In the genomic region with DNA sequence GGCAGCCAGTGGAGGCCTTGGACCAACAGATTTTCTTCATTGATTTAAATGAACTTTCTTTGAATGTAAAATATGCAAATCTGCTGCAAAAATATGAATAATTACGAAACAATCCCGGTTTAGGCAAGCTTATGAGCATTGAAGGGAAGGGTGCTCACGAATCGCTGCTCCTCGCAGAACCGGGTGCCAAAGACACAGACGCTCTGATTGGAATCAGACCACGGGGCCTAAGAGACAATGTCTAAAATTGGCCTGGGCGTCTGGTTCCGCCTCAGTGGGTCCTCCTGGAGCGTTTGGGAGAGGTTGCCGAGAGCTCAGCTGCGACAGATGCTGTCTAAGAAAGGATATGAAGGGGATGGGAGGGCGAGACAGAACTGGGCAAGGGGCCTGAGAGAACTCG, we compare ENCODE assay signal across 10 mouse cellular contexts. TPM values are rescaled to one million over a fixed set of nuclear protein-coding genes. Genes with fewer than 3 reads are reported as not detected.
DNase-seq lines count a peak whose midpoint lies in the region; ATAC-seq lines count a peak whose summit lies in the region.
"Had no signal": no experiment of that assay in that cellular context is flagged by ENCODE, and none has a peak within 500 bp of the region (broad histone marks: within the 10 kb centered on the region; RNA-seq: fewer than 3 reads in every experiment).

No protein-coding gene starts in this region.

- 54% methylated on average over 15 of the region's 15 CpGs for WGBS in forebrain, embryonic 15.5 days
- 82% methylated on average over 15 of the region's 15 CpGs for WGBS in forebrain, embryonic 10.5 days
- 60% methylated on average over 15 of the region's 15 CpGs for WGBS in forebrain, embryonic 16.5 days
- WGBS in hindbrain, embryonic 15.5 days, result 56% methylated on average over 15 of the region's 15 CpGs
- WGBS in midbrain, embryonic 14.5 days, result 44% methylated on average over 15 of the region's 15 CpGs

- H3K4me3 ChIP-seq in forebrain, embryonic 15.5 days, result no peak overlapping the region
- no peak overlapping the region for H3K4me3 ChIP-seq in forebrain, embryonic 10.5 days
- H3K4me3 ChIP-seq in forebrain, embryonic 16.5 days (replicated peaks; ENCODE audit: low read length), result no peak overlapping the region
- H3K4me3 ChIP-seq in hindbrain, embryonic 15.5 days, result no peak overlapping the region
- H3K4me3 ChIP-seq in midbrain, embryonic 14.5 days (replicated peaks; ENCODE audit: low read depth, low read length), result no peak overlapping the region

- H3K4me2 ChIP-seq in forebrain, embryonic 15.5 days (replicated peaks), result no peak overlapping the region
- H3K4me2 ChIP-seq in forebrain, embryonic 16.5 days (ENCODE audit: low read length), result no peak overlapping the region
- no peak overlapping the region for H3K4me2 ChIP-seq in hindbrain, embryonic 15.5 days
- H3K4me2 ChIP-seq in midbrain, embryonic 14.5 days (ENCODE audit: low read length), result no peak overlapping the region
- H3K4me2 ChIP-seq: heart, embryonic 11.5 days had no signal

- ATAC-seq in forebrain, embryonic 15.5 days (replicated peaks), result 0 out of 2 replicates have a peak, but pooled peaks have one; percentile 23
- ATAC-seq in forebrain, embryonic 16.5 days, result peak; percentile 63
- no peak for ATAC-seq in hindbrain, embryonic 15.5 days (ENCODE audit: low FRiP score, low read depth)
- ATAC-seq in midbrain, embryonic 14.5 days (ENCODE audit: low FRiP score, low TSS enrichment), result no peak
- ATAC-seq: CD4-positive, CD25-positive, alpha-beta regulatory T cell, adult 4 months had no signal

- no peak overlapping the region for H3K9ac ChIP-seq in forebrain, embryonic 15.5 days (replicated peaks)
- no peak overlapping the region for H3K9ac ChIP-seq in forebrain, embryonic 16.5 days (replicated peaks; ENCODE audit: low read depth, low read length)
- H3K9ac ChIP-seq in hindbrain, embryonic 15.5 days, result no peak overlapping the region
- no peak overlapping the region; the same call in 1 of the 2 replicates for H3K9ac ChIP-seq in midbrain, embryonic 14.5 days (replicated peaks; ENCODE audit: low read length)

- no peak for DNase-seq in forebrain, embryonic 10.5 days (ENCODE audit: extremely low spot score, low spot score)
- peak; percentile 28 for DNase-seq in midbrain, embryonic 14.5 days
- no peak for DNase-seq in T-cell, adult 2 months (ENCODE audit: low spot score)
- DNase-seq in ovary, postnatal 36 days (ENCODE audit: low spot score), result no peak
- DNase-seq in lung, postnatal 10 days, result no peak

- H3K36me3 ChIP-seq in forebrain, embryonic 15.5 days, result no peaks in the 10 kb centered on the region
- no peaks in the 10 kb centered on the region for H3K36me3 ChIP-seq in forebrain, embryonic 10.5 days (replicated peaks)
- no peaks in the 10 kb centered on the region for H3K36me3 ChIP-seq in forebrain, embryonic 16.5 days (ENCODE audit: control insufficient read depth, insufficient read depth)
- no peaks in the 10 kb centered on the region for H3K36me3 ChIP-seq in hindbrain, embryonic 15.5 days
- H3K36me3 ChIP-seq in midbrain, embryonic 14.5 days (ENCODE audit: control insufficient read depth, insufficient read depth, low read length), result no peaks in the 10 kb centered on the region

- no peaks in the 10 kb centered on the region for H3K27me3 ChIP-seq in forebrain, embryonic 15.5 days
- no peaks in the 10 kb centered on the region for H3K27me3 ChIP-seq in forebrain, embryonic 10.5 days (ENCODE audit: poor library complexity, severe bottlenecking)
- H3K27me3 ChIP-seq in forebrain, embryonic 16.5 days (replicated peaks; ENCODE audit: control insufficient read depth, insufficient read depth, low read length), result no peaks in the 10 kb centered on the region
- H3K27me3 ChIP-seq in hindbrain, embryonic 15.5 days, result no peaks in the 10 kb centered on the region
- H3K27me3 ChIP-seq in midbrain, embryonic 14.5 days (ENCODE audit: control insufficient read depth, insufficient read depth, low read length), result no peaks in the 10 kb centered on the region

- no peaks in the 10 kb centered on the region for H3K9me3 ChIP-seq in forebrain, embryonic 15.5 days
- no peaks in the 10 kb centered on the region for H3K9me3 ChIP-seq in forebrain, embryonic 10.5 days
- H3K9me3 ChIP-seq in forebrain, embryonic 16.5 days (ENCODE audit: control insufficient read depth, low read length), result no peaks in the 10 kb centered on the region
- H3K9me3 ChIP-seq in hindbrain, embryonic 15.5 days, result no peaks in the 10 kb centered on the region
- no peaks in the 10 kb centered on the region for H3K9me3 ChIP-seq in midbrain, embryonic 14.5 days (ENCODE audit: control insufficient read depth, low read length)

- H3K27ac ChIP-seq in forebrain, embryonic 15.5 days (replicated peaks), result peak overlapping the region; percentile 76
- H3K27ac ChIP-seq in forebrain, embryonic 10.5 days, result no peak overlapping the region
- H3K27ac ChIP-seq in forebrain, embryonic 16.5 days (ENCODE audit: low read length), result peak overlapping the region; percentile 49
- H3K27ac ChIP-seq in hindbrain, embryonic 15.5 days (replicated peaks), result peak overlapping the region; percentile 36
- H3K27ac ChIP-seq in midbrain, embryonic 14.5 days (replicated peaks; ENCODE audit: low read depth, low read length), result 0 out of 2 replicates have a peak overlapping the region, but pooled peaks have one; percentile 1

- H3K4me1 ChIP-seq in forebrain, embryonic 15.5 days, result peaks cover 13% of the 10 kb centered on the region; the same call in 1 of the 2 replicates
- H3K4me1 ChIP-seq in forebrain, embryonic 10.5 days, result peaks cover 5% of the 10 kb centered on the region; the same call in 1 of the 2 replicates
- peaks cover 10% of the 10 kb centered on the region for H3K4me1 ChIP-seq in forebrain, embryonic 16.5 days (replicated peaks; ENCODE audit: control insufficient read depth, insufficient read depth, low read length)
- H3K4me1 ChIP-seq in hindbrain, embryonic 15.5 days (replicated peaks), result peaks cover 13% of the 10 kb centered on the region
- no peaks in the 10 kb centered on the region for H3K4me1 ChIP-seq in midbrain, embryonic 14.5 days (ENCODE audit: control insufficient read depth, insufficient read depth, low read length)

RNA-seq across cellular contexts. Expression of a gene that starts 42.0 kb away (rescaled TPM):
- 0.09 and 0.20 TPM in 2 replicates for polyA plus RNA-seq in forebrain, embryonic 15.5 days (2015; fragmentation: Nextera tagmentation; extraction: Ambion mirVana)
- 0.02 TPM in 1 of 2 replicates, not detected in the other for polyA plus RNA-seq in forebrain, embryonic 10.5 days (2016; fragmentation: Nextera tagmentation; extraction: Ambion mirVana)
- 0.22 and 0.37 TPM in 2 replicates for polyA plus RNA-seq in forebrain, embryonic 16.5 days (2015; fragmentation: Nextera tagmentation; extraction: Ambion mirVana)
- polyA plus RNA-seq in hindbrain, embryonic 15.5 days (2015; fragmentation: Nextera tagmentation; extraction: Ambion mirVana), result 0.14 and 0.18 TPM in 2 replicates
- 0.07 and 0.19 TPM in 2 replicates for polyA plus RNA-seq in midbrain, embryonic 14.5 days (2014; fragmentation: Nextera tagmentation; extraction: Ambion mirVana)

Comparison
In these comparisons a context has a peak if more than half of its experiments do, and no peak if none do; other contexts are left out.
1. ATAC-seq: peak in forebrain, embryonic 15.5 days (single experiment) and forebrain, embryonic 16.5 days (single experiment); none in hindbrain, embryonic 15.5 days (single experiment) and midbrain, embryonic 14.5 days (single experiment).